Mouse (Mus musculus) megakaryocyte, embryonic 14.5 days (primary cell): ENCODE results near the gene Asgr1.

Source experiments
- FLI1 ChIP-seq: IDR thresholded peaks from 2 replicates; pipeline ENCODE4 v1.6.1; 2012; ENCODE audit warnings: low read length, inconsistent platforms, mixed read lengths
- GATA1 ChIP-seq: IDR thresholded peaks from 3 replicates; pipeline ENCODE4 v1.6.1; 2012; ENCODE audit warnings: mixed read lengths, low read length, inconsistent platforms, borderline replicate concordance

GRCm38 (mm10) chr11:70097396-70097795, 43.5 kb downstream of the Asgr1 start:
- no peak for TF ChIP-seq GATA1
- TF ChIP-seq FLI1: no peak
